Mouse (Mus musculus) liver, embryonic 14.5 days (tissue): Measurements from ENCODE around the gene Syne4.

ENCODE experiments used
- CTCF ChIP-seq: IDR thresholded peaks from 2 replicates; pipeline ENCODE4 v1.5.1; 2016; ENCODE audit warnings: antibody characterized with exemption, low read depth, control low read depth
- EP300 ChIP-seq: IDR thresholded peaks from 2 replicates; pipeline ENCODE4 v1.6.1; 2016; ENCODE audit warnings: antibody characterized with exemption, low read depth

GRCm38 (mm10) chr7:30354059-30354458 is 39.5 kb downstream of the Syne4 start:
- TF ChIP-seq EP300 = no peak
- no peak for TF ChIP-seq CTCF
